Mouse (Mus musculus): ENCODE measurements around the gene Guca1a. TPM values are rescaled to one million over a fixed set of nuclear protein-coding genes. Genes with fewer than 3 reads are reported as not detected.

Gene Guca1a
- 1.8 and 3.5 TPM in 2 replicates for polyA plus RNA-seq (2015; fragmentation: Nextera tagmentation; extraction: Ambion mirVana)

DNA sequence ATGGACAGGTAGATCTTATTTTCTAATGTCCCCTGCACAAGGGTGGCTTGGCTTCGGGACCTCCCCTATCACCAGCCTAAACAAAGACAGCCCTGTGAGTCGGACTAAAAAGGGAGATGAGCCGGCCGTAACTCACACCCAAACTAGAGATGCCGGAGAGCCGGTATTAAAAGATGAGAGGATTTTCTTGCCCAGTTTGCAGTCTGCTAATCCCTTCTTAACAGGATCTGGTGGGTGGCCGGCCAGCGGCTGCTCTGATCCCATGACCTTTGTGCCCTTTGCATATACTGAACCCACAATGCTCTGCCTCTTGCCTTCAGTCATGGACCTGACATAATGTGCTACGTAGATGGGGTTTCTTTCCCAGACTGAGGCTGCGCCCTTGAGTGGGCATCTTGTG is at the start of gene Guca1a:
Gene Guca1a, minus strand, starts transcription at position 134 of the 400 bp plus-strand sequence.

DNA sequence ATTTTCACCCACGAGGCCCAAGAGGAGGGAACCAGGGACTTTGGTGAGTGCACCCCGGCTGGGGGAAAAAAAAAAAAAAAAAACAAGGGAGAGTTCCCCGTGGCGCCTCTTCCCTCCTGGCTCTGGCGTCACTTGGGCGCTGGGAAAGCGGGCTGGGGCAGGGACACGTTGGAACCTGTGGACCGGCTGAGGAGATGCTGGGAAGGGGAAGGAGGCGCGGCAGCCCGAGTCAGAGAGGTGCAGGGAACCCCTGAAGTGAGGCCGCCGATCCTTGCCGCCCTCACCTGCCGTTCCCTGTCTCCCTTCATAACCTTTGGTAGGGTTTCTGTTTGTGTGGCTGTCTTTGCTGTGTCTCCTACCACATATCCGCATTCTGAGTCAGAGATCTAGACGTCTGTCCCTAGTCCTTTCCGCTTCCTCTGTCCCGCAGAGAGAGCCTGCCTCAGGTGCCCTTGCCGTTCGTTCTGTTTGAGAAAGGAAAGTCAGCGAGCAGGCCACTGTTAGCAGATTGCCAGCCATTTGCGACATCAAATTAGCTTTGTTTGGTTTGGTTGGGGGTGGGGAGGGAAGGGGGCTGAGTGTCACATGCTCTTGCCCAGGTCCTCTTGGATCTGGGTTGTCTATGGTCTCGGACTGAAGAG is 36.6 kb upstream of the Guca1a start, which contains the start of gene 1700001C19Rik:
Gene 1700001C19Rik, minus strand, starts transcription at position 470 of the 641 bp plus-strand sequence.

DNA sequence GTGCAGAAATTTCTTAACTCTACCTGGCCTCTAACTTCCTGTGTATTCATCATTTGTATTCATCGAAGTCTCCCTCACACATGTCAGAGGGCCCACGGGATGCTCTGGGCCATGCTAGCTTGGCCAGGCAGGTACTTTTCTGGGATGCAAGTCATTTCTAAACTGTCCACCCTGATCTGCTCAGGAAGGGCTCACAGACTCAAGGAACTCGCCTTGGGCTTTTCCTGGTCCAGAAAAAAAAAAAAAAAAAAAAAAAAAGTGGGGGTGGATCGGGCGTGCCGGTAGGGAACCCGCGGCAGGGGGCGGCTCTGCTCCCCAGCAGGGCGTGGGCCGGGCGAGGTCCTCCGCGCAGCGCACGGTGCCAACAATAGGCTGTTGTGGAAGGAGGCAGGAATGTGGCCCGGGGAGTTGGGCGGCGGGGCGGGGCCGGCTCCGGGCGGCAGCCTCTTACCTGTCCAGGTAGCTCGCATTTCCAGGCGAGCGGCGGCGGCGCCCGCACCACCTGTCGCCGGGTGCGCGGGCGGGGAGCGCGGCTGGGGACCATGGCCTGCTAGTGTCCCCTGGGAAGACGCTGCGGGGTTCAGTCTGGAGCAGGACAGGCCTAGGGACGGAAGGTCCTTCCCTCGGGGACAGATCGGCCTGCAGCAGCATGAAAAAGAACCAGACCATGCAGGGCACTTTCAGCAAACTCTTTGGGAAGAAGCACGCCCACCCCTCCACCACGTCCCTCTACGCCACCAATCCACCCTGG is 35.9 kb upstream of the Guca1a start, which contains the start of gene AI661453:
Gene AI661453, plus strand, starts transcription at position 460 of the 751 bp plus-strand sequence.

DNA sequence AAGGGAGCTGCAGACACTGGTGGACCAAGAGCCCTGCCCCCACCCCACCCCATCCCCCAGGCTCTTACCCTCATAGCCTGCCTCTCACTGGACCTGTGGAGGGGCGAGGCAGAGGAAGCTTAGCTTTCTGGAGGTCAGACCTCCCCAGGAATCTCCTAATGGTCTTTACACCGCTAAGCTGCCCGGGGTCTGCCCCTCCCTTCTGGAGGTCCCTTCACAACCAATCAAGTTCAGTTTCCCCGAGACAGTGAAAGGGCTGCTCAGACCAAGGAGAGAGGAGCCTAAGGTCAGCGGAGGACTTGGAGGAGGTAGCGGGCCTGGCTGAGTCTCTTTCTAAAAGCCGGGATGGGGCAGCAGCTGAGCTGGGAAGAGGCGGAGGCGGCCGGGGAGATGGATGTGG is 15.2 kb downstream of the Guca1a start, which contains the start of gene Guca1b:
Gene Guca1b, plus strand, starts transcription at position 249 of the 400 bp plus-strand sequence.

DNA sequence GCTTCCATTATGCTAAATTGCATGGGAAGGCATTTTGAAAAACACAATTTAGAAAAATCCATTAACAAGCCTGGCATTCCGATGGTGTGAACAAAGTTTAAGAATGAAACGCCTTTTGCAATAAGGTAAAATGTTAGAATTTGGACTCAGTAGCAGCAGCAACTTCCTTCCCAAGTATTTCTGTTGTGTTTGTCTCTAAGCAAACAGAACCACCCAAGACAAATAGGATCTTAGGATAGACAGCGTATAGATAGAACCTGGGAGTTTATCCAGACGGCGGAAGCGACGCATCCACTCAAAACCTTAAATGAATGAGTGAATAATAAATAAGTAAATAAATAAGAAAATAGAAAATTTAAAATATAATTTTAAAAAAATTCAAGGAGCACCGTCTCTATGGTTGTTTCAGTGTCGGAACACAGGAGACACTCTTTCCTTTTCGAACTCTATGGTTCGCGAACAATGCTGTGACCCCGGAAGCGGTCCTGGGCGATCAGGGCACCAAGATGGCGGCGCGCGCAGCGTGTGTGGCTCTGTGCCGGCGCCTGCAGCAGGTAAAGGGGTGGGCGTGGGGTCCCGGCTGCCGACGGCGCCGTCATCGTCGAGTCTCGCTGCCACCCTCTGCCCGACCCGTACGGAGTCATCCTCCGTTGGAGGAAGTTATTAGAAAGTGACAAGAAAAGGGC is 31.8 kb downstream of the Guca1a start, which contains the start of gene Mrps10:
Gene Mrps10, plus strand, starts transcription at position 487 of the 686 bp plus-strand sequence.

Other genes starting within 250 kb of the Guca1a start
- gene Mrps10, start 31.7 kb downstream of the Guca1a start, polyA plus RNA-seq (2015; fragmentation: Nextera tagmentation; extraction: Ambion mirVana) = 74.0 and 75.2 TPM in 2 replicates
- 0.19 TPM in 2 replicates for gene Guca1b, start 15.2 kb downstream of the Guca1a start, polyA plus RNA-seq (2015; fragmentation: Nextera tagmentation; extraction: Ambion mirVana)
- 0.10 and 0.16 TPM in 2 replicates for gene AI661453, start 36.0 kb upstream of the Guca1a start, polyA plus RNA-seq (2015; fragmentation: Nextera tagmentation; extraction: Ambion mirVana)
- 0.22 and 0.23 TPM in 2 replicates for gene 1700001C19Rik, start 36.8 kb upstream of the Guca1a start, polyA plus RNA-seq (2015; fragmentation: Nextera tagmentation; extraction: Ambion mirVana)
- gene Taf8, start 101.7 kb upstream of the Guca1a start, polyA plus RNA-seq (2015; fragmentation: Nextera tagmentation; extraction: Ambion mirVana) = 9.2 and 10.5 TPM in 2 replicates
- 402 and 432 TPM in 2 replicates for gene Ccnd3, start 104.5 kb upstream of the Guca1a start, polyA plus RNA-seq (2015; fragmentation: Nextera tagmentation; extraction: Ambion mirVana)
- 17.0 and 18.7 TPM in 2 replicates for gene Bysl, start 210.9 kb upstream of the Guca1a start, polyA plus RNA-seq (2015; fragmentation: Nextera tagmentation; extraction: Ambion mirVana)
- gene Med20, start 211.0 kb upstream of the Guca1a start, polyA plus RNA-seq (2015; fragmentation: Nextera tagmentation; extraction: Ambion mirVana) = 21.2 and 22.4 TPM in 2 replicates
- 1.2 and 1.5 TPM in 2 replicates for gene Gm20517, start 211.0 kb upstream of the Guca1a start, polyA plus RNA-seq (2015; fragmentation: Nextera tagmentation; extraction: Ambion mirVana)
- 1.6 and 1.8 TPM in 2 replicates for gene Usp49, start 230.1 kb upstream of the Guca1a start, polyA plus RNA-seq (2015; fragmentation: Nextera tagmentation; extraction: Ambion mirVana)

Measured in skeletal muscle tissue, postnatal 0 days (tissue).